Mouse (Mus musculus) bone marrow macrophage, adult 2 months (primary cell): ENCODE results near the gene Homer3.

Source experiments
- CTCF ChIP-seq: IDR thresholded peaks from 2 replicates; pipeline ENCODE4 v1.5.1; 2012; ENCODE audit warnings: low read depth, mild to moderate bottlenecking, low read length, moderate library complexity
- POLR2A ChIP-seq: IDR thresholded peaks from 2 replicates; pipeline ENCODE4 v1.6.1; 2012; ENCODE audit warnings: mild to moderate bottlenecking, low read depth, low read length, borderline replicate concordance

DNA sequence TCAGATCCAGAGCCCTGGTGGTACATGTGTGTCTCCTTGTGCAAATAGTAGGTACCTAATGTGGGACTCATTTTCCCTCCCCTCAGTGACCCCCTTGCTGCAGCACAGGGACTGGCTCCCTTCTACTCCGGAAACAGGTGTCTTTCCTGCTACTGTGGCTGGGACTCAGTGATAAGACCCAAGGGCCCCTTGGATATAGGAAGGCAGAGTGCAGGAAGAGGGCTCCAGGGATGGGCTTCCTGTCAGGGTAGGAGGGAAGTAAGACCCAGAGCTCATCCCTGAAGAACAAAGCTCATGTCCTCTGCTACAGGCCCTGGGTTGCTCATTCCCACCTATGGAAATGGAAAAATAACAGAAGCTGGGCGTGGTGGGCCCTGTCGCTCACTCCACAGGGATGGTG lies 6.2 kb upstream of the Homer3 start:
- TF ChIP-seq CTCF, result no peak
- TF ChIP-seq POLR2A, result no peak
